ENCODE assay signal across 9 mouse cellular contexts in the genomic region with DNA sequence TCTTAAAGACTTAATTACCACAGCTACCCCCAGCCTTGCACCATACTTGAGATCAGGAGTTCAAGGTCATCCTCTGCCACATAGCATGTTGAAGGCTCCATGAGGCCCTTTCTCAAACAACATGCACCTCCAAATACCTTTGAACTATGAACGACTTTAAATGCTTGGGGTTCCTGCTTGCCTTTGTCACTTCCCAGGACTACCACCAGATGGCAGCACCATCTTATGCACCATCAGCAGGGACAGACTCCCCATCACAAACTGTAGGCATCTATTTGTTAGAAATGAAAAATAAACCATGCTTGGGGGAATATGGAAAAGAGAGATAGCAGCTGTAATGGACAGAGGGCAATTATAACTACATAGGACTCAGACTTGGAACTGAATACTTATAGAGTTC. TPM values are rescaled to one million over a fixed set of nuclear protein-coding genes. Genes with fewer than 3 reads are reported as not detected.
DNase-seq lines count a peak whose midpoint lies in the region; ATAC-seq and TF ChIP-seq lines count a peak whose summit lies in the region.
"Had no signal": no experiment of that assay in that cellular context is flagged by ENCODE, and none has a peak within 500 bp of the region (broad histone marks: within the 10 kb centered on the region; RNA-seq: fewer than 3 reads in every experiment).

No protein-coding gene starts in this region.

- TF ChIP-seq POLR2A in MEL (IDR thresholded peaks at IDR 0.05; ENCODE audit: control insufficient read depth in 1 of 2, insufficient read depth in 1 of 2, low read depth in 1 of 2, low read length in 2 of 2, poor library complexity in 1 of 2) = no peak

- 3% methylated on average over 1 of the region's 1 CpGs for WGBS in large intestine, adult 2 months
- 0% methylated on average over 1 of the region's 1 CpGs for WGBS in lung, embryonic 14.5 days

- H3K36me3 ChIP-seq in MEL (ENCODE audit: control insufficient read depth in 1 of 2, insufficient read depth in 2 of 2, low read length in 2 of 2) = no peaks in the 10 kb centered on the region
- H3K36me3 ChIP-seq in lung, embryonic 14.5 days (ENCODE audit: insufficient read depth) = no peaks in the 10 kb centered on the region
- H3K36me3 ChIP-seq: lung, embryonic 15.5 days had no signal

- H3K79me2 ChIP-seq in MEL (ENCODE audit: control insufficient read depth, insufficient read depth, low read length, poor library complexity) = no peaks in the 10 kb centered on the region

- H3K9ac ChIP-seq in MEL (ENCODE audit: control insufficient read depth, low read depth, low read length, poor library complexity, severe bottlenecking) = no peak overlapping the region
- no peak overlapping the region for H3K9ac ChIP-seq in lung, embryonic 14.5 days
- H3K9ac ChIP-seq: lung, embryonic 15.5 days had no signal

- H3K27ac ChIP-seq in MEL (ENCODE audit: control insufficient read depth, low read depth, low read length) = no peak overlapping the region
- no peak overlapping the region for H3K27ac ChIP-seq in lung, embryonic 14.5 days (ENCODE audit: low read depth)
- H3K27ac ChIP-seq: lung, embryonic 15.5 days had no signal

- H3K4me2 ChIP-seq in lung, embryonic 14.5 days = no peak overlapping the region
- H3K4me2 ChIP-seq: lung, embryonic 15.5 days had no signal

- H3K27me3 ChIP-seq in MEL (ENCODE audit: control insufficient read depth in 1 of 2, insufficient read depth in 2 of 2, low read length in 2 of 2) = no peaks in the 10 kb centered on the region
- no peaks in the 10 kb centered on the region for H3K27me3 ChIP-seq in lung, embryonic 14.5 days (ENCODE audit: insufficient read depth, low read length)

- TF ChIP-seq EP300 in MEL (IDR thresholded peaks at IDR 0.05; ENCODE audit: low read depth in 1 of 2, low read length in 2 of 2) = no peak

- H3K4me3 ChIP-seq in MEL (ENCODE audit: control insufficient read depth in 1 of 2, insufficient read depth in 1 of 2, low read depth in 2 of 2, low read length in 2 of 2) = no peak overlapping the region
- H3K4me3 ChIP-seq in lung, embryonic 14.5 days (ENCODE audit: low read depth, low read length) = no peak overlapping the region
- H3K4me3 ChIP-seq: lung, embryonic 15.5 days had no signal

- no peaks in the 10 kb centered on the region for H3K9me3 ChIP-seq in MEL (replicated peaks; ENCODE audit: insufficient read depth, low read length)
- no peaks in the 10 kb centered on the region for H3K9me3 ChIP-seq in lung, embryonic 14.5 days (ENCODE audit: low read depth, low read length)
- H3K9me3 ChIP-seq: lung, embryonic 15.5 days had no signal

- peak; percentile 88 for DNase-seq in CD4-positive, CD25-positive, alpha-beta regulatory T cell, adult 2 months (ENCODE audit: low read depth, low spot score)
- DNase-seq in MEL (ENCODE audit: low read depth, low spot score) = peak; percentile 50
- peak; percentile 34 for DNase-seq in cerebellum, adult 11-12 months
- DNase-seq in frontal cortex, postnatal 10 days (ENCODE audit: low spot score in 2 of 2) = peak; percentile 11 to 60
- peak; percentile 24 for DNase-seq in large intestine, adult 2 months (ENCODE audit: low read depth, low spot score)
- peak; percentile 81 for DNase-seq in lung, embryonic 14.5 days
- DNase-seq in right cerebral cortex, postnatal 25 days = peak; percentile 57

- peak; percentile 64 to 80 (median 72) for TF ChIP-seq CTCF in MEL (IDR thresholded peaks at IDR 0.05 in 2 of 3, conservative IDR thresholded peaks at IDR 0.05 in 1 of 3; ENCODE audit: control insufficient read depth in 1 of 3, insufficient read depth in 1 of 3, low read depth in 2 of 3, low read length in 3 of 3, poor library complexity in 1 of 3, severe bottlenecking in 1 of 3)
- peak; percentile 96 for TF ChIP-seq CTCF in lung, embryonic 14.5 days (IDR thresholded peaks at IDR 0.05; ENCODE audit: low read depth)

- peak; percentile 38 for TF ChIP-seq RAD21 in MEL (IDR thresholded peaks at IDR 0.05; ENCODE audit: low read depth, low read length)

- ATAC-seq in lung, embryonic 14.5 days (ENCODE audit: insufficient read depth) = no peak
- no peak; the same call in 1 of the 2 replicates for ATAC-seq in erythroid progenitor cell, adult 5-6 weeks (replicated peaks; ENCODE audit: low FRiP score, poor library complexity, severe bottlenecking)

- H3K4me1 ChIP-seq in MEL (ENCODE audit: control insufficient read depth in 1 of 2, insufficient read depth in 2 of 2, low read length in 2 of 2) = no peaks in the 10 kb centered on the region
- H3K4me1 ChIP-seq in lung, embryonic 14.5 days (ENCODE audit: insufficient read depth) = no peaks in the 10 kb centered on the region
- H3K4me1 ChIP-seq: lung, embryonic 15.5 days had no signal

TF ChIP-seq in MEL, 35 proteins besides CTCF, POLR2A, EP300 and RAD21:
- TF ChIP-seq MAX (IDR thresholded peaks at IDR 0.05; ENCODE audit: low read length) (no peak), SMC3 (IDR thresholded peaks at IDR 0.05; ENCODE audit: low read depth, low read length) (peak; percentile 52)

RNA-seq across cellular contexts. Expression of gene Sh3gl3, which starts 51.9 kb away (rescaled TPM):
- not detected in 2 replicates for total RNA-seq in MEL (2012; rRNA removed)
- not detected for polyA plus RNA-seq in MEL (2012; ENCODE audit: insufficient read depth in 1 of 2, insufficient read length in 2 of 2, low read depth in 1 of 2, low replicate concordance in 2 of 2, missing spikeins in 1 of 2)
- polyA plus RNA-seq in large intestine, adult 2 months (2012; rRNA removed) = 0.96 and 0.97 TPM in 2 replicates
- polyA plus RNA-seq in lung, embryonic 14.5 days (2014; fragmentation: Nextera tagmentation; extraction: Ambion mirVana) = 3.6 and 3.9 TPM in 2 replicates
- total RNA-seq in erythroid progenitor cell, adult 5-6 weeks (2015; ENCODE audit: low replicate concordance) = not detected in 2 replicates
- total RNA-seq in erythroid progenitor cell, adult 5-6 weeks (2017; ENCODE audit: low replicate concordance) = not detected in 2 replicates

Comparison
In these comparisons a context has a peak if more than half of its experiments do, and no peak if none do; other contexts are left out.
1. DNase-seq: peak in every context shown above with its lines; median percentile 88 in CD4-positive, CD25-positive, alpha-beta regulatory T cell, adult 2 months; 81 in lung, embryonic 14.5 days; 57 in right cerebral cortex, postnatal 25 days; 50 in MEL; 36 in frontal cortex, postnatal 10 days; 34 in cerebellum, adult 11-12 months; 24 in large intestine, adult 2 months.